In the genomic region with DNA sequence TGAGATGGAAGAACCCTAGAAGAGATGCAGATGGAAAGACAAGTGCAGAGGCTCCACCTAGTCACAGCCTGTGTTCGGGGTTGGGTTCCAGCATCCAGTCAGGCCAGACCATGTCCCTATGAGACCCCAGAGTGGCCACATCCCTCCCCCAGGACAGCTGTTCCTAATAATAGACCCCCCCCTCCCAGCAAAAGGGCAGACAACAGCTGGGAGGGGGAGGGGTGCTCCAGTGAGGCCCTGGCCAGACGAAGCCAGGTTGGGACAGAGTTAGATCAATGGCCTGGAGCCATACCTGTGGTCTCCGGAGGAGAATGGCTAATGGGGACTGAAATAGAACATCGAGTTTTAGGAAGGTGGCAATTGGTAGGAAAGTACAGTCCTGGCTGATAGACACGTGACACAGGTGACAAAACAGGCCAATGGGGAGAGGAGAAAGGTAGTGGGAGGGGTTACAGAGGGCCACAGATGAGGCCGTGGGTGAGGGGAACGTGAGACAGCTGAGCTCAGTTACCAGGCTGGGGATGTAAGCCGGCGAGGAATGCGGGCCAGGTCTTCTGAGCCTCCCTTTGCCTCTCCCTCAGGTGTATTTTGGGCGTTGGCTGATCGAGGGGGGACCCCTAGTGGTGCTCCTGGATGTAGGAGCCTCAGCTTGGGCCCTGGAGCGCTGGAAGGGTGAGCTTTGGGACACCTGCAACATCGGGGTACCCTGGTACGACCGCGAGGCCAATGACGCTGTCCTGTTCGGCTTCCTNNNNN, we compare ENCODE assay signal across 8 mouse cellular contexts. TPM values are rescaled to one million over a fixed set of nuclear protein-coding genes. Genes with fewer than 3 reads are reported as not detected.
A peak's percentile ranks its signal among the peaks of the same experiment; 100 is the strongest.
DNase-seq lines count a peak whose midpoint lies in the region; ATAC-seq and TF ChIP-seq lines count a peak whose summit lies in the region.

Gene Ruvbl2, minus strand, starts transcription at position 576 of the 756 bp plus-strand sequence.

- no peak for TF ChIP-seq CTCF in testis, adult 2 months (IDR thresholded peaks at IDR 0.05; ENCODE audit: control insufficient read depth, insufficient read depth, insufficient replicate concordance, low read depth, low read length)

- peaks cover 27% of the 10 kb centered on the region for H3K4me1 ChIP-seq in testis, adult 2 months (ENCODE audit: control insufficient read depth, insufficient read depth, low read length)
- peaks cover 43% of the 10 kb centered on the region for H3K4me1 ChIP-seq in embryonic facial prominence, embryonic 12.5 days
- H3K4me1 ChIP-seq in heart, embryonic 12.5 days (replicated peaks): peaks cover 40% of the 10 kb centered on the region
- peaks cover 42% of the 10 kb centered on the region for H3K4me1 ChIP-seq in kidney, embryonic 15.5 days
- H3K4me1 ChIP-seq in liver, embryonic 15.5 days (replicated peaks): peaks cover 36% of the 10 kb centered on the region
- peaks cover 27% of the 10 kb centered on the region for H3K4me1 ChIP-seq in neural tube, embryonic 14.5 days (ENCODE audit: control insufficient read depth, insufficient read depth, low read length)

- peak within 1 kb of the TSS; percentile 24 for H3K9ac ChIP-seq in embryonic facial prominence, embryonic 12.5 days
- 0 out of 2 replicates have a peak within 1 kb of the TSS, but pooled peaks have one; percentile 36 for H3K9ac ChIP-seq in heart, embryonic 12.5 days
- peak within 1 kb of the TSS; percentile 24; the same call in 1 of the 2 replicates for H3K9ac ChIP-seq in kidney, embryonic 15.5 days
- no peak within 1 kb of the TSS for H3K9ac ChIP-seq in liver, embryonic 15.5 days
- H3K9ac ChIP-seq in neural tube, embryonic 14.5 days (replicated peaks; ENCODE audit: low read depth, low read length): no peak within 1 kb of the TSS

- peak within 1 kb of the TSS; percentile 26 for H3K4me2 ChIP-seq in embryonic facial prominence, embryonic 12.5 days (replicated peaks)
- peak within 1 kb of the TSS; percentile 99 for H3K4me2 ChIP-seq in heart, embryonic 12.5 days
- peak within 1 kb of the TSS; percentile 32 for H3K4me2 ChIP-seq in kidney, embryonic 15.5 days
- no peak within 1 kb of the TSS for H3K4me2 ChIP-seq in liver, embryonic 15.5 days
- no peak within 1 kb of the TSS for H3K4me2 ChIP-seq in neural tube, embryonic 14.5 days (ENCODE audit: low read depth, low read length)

- ATAC-seq in embryonic facial prominence, embryonic 12.5 days (ENCODE audit: insufficient number of reproducible peaks, insufficient read depth, low FRiP score, low TSS enrichment): no peak
- ATAC-seq in heart, embryonic 12.5 days (ENCODE audit: insufficient number of reproducible peaks, low FRiP score): no peak
- ATAC-seq in kidney, embryonic 15.5 days (replicated peaks; ENCODE audit: low FRiP score): no peak
- ATAC-seq in liver, embryonic 15.5 days (ENCODE audit: insufficient read depth): no peak
- no peak for ATAC-seq in neural tube, embryonic 14.5 days (ENCODE audit: low read depth)
- ATAC-seq in frontal cortex, adult (ENCODE audit: low TSS enrichment): no peak

- H3K27ac ChIP-seq in testis, adult 2 months (ENCODE audit: control insufficient read depth, insufficient read depth, low read depth, low read length): no peak within 1 kb of the TSS
- H3K27ac ChIP-seq in embryonic facial prominence, embryonic 12.5 days: peak within 1 kb of the TSS; percentile 1; the same call in 1 of the 2 replicates
- no peak within 1 kb of the TSS for H3K27ac ChIP-seq in heart, embryonic 12.5 days (ENCODE audit: poor library complexity, severe bottlenecking)
- H3K27ac ChIP-seq in kidney, embryonic 15.5 days: no peak within 1 kb of the TSS
- H3K27ac ChIP-seq in liver, embryonic 15.5 days (replicated peaks): no peak within 1 kb of the TSS
- H3K27ac ChIP-seq in neural tube, embryonic 14.5 days (ENCODE audit: low read depth, low read length): no peak within 1 kb of the TSS

- H3K4me3 ChIP-seq in testis, adult 2 months (ENCODE audit: control insufficient read depth, low read depth, low read length): no peak within 1 kb of the TSS
- peak within 1 kb of the TSS; percentile 1; the same call in 1 of the 2 replicates for H3K4me3 ChIP-seq in embryonic facial prominence, embryonic 12.5 days
- H3K4me3 ChIP-seq in heart, embryonic 12.5 days: 0 out of 2 replicates have a peak within 1 kb of the TSS, but pooled peaks have one; percentile 1
- H3K4me3 ChIP-seq in kidney, embryonic 15.5 days (replicated peaks): peak within 1 kb of the TSS; percentile 0
- H3K4me3 ChIP-seq in liver, embryonic 15.5 days (replicated peaks): no peak within 1 kb of the TSS
- no peak within 1 kb of the TSS for H3K4me3 ChIP-seq in neural tube, embryonic 14.5 days (ENCODE audit: low read depth, low read length)

- WGBS in embryonic facial prominence, embryonic 12.5 days: 17% methylated on average over 19 of the region's 19 CpGs
- WGBS in heart, embryonic 12.5 days: 28% methylated on average over 19 of the region's 19 CpGs
- WGBS in kidney, embryonic 15.5 days: 22% methylated on average over 19 of the region's 19 CpGs
- WGBS in liver, embryonic 15.5 days (ENCODE audit: insufficient replicate concordance): 50% methylated on average over 19 of the region's 19 CpGs
- WGBS in neural tube, embryonic 14.5 days: 21% methylated on average over 19 of the region's 19 CpGs

- H3K27me3 ChIP-seq in testis, adult 2 months (ENCODE audit: control insufficient read depth, insufficient read depth, low read length): no peaks in the 10 kb centered on the region
- no peaks in the 10 kb centered on the region for H3K27me3 ChIP-seq in embryonic facial prominence, embryonic 12.5 days
- no peaks in the 10 kb centered on the region for H3K27me3 ChIP-seq in heart, embryonic 12.5 days (replicated peaks)
- no peaks in the 10 kb centered on the region for H3K27me3 ChIP-seq in kidney, embryonic 15.5 days
- H3K27me3 ChIP-seq in liver, embryonic 15.5 days: no peaks in the 10 kb centered on the region; the same call in 1 of the 2 replicates
- no peaks in the 10 kb centered on the region for H3K27me3 ChIP-seq in neural tube, embryonic 14.5 days (ENCODE audit: control insufficient read depth, insufficient read depth, low read length)

- H3K36me3 ChIP-seq in testis, adult 2 months (ENCODE audit: control insufficient read depth, insufficient read depth, low read length): no peaks in the 10 kb centered on the region; the same call in 1 of the 2 replicates
- peaks cover 25% of the 10 kb centered on the region for H3K36me3 ChIP-seq in embryonic facial prominence, embryonic 12.5 days
- H3K36me3 ChIP-seq in heart, embryonic 12.5 days: peaks cover 41% of the 10 kb centered on the region
- H3K36me3 ChIP-seq in kidney, embryonic 15.5 days: peaks cover 28% of the 10 kb centered on the region
- peaks cover 10% of the 10 kb centered on the region; the same call in 1 of the 2 replicates for H3K36me3 ChIP-seq in liver, embryonic 15.5 days (replicated peaks)
- no peaks in the 10 kb centered on the region for H3K36me3 ChIP-seq in neural tube, embryonic 14.5 days (ENCODE audit: control insufficient read depth, insufficient read depth, low read length)

- DNase-seq in testis, postnatal 10 days (ENCODE audit: low spot score): no peak

- no peaks in the 10 kb centered on the region for H3K9me3 ChIP-seq in embryonic facial prominence, embryonic 12.5 days
- no peaks in the 10 kb centered on the region for H3K9me3 ChIP-seq in heart, embryonic 12.5 days (replicated peaks)
- no peaks in the 10 kb centered on the region for H3K9me3 ChIP-seq in kidney, embryonic 15.5 days (replicated peaks)
- no peaks in the 10 kb centered on the region for H3K9me3 ChIP-seq in liver, embryonic 15.5 days (replicated peaks)
- no peaks in the 10 kb centered on the region for H3K9me3 ChIP-seq in neural tube, embryonic 14.5 days (ENCODE audit: control insufficient read depth, low read length)

- no peak for TF ChIP-seq POLR2A in testis, adult 2 months (IDR thresholded peaks at IDR 0.05; ENCODE audit: control insufficient read depth, low read depth, low read length)

RNA-seq across cellular contexts. Expression of gene Ruvbl2, which starts in this region (rescaled TPM):
- polyA plus RNA-seq in testis, adult 2 months (2012; rRNA removed): 173 and 197 TPM in 2 replicates
- 149 and 151 TPM in 2 replicates for polyA plus RNA-seq in embryonic facial prominence, embryonic 12.5 days (2016; fragmentation: Nextera tagmentation; extraction: Ambion mirVana)
- polyA plus RNA-seq in heart, embryonic 12.5 days (2016; fragmentation: Nextera tagmentation; extraction: Ambion mirVana): 80.7 TPM in 2 replicates
- 165 and 167 TPM in 2 replicates for polyA plus RNA-seq in kidney, embryonic 15.5 days (2015; fragmentation: Nextera tagmentation; extraction: Ambion mirVana)
- 67.1 and 74.2 TPM in 2 replicates for polyA plus RNA-seq in liver, embryonic 15.5 days (2015; fragmentation: Nextera tagmentation; extraction: Ambion mirVana)
- polyA plus RNA-seq in neural tube, embryonic 14.5 days (2014; fragmentation: Nextera tagmentation; extraction: Ambion mirVana): 86.8 and 95.3 TPM in 2 replicates

Comparison
In these comparisons a context has a peak if more than half of its experiments do, and no peak if none do; other contexts are left out.
1. H3K4me3 ChIP-seq: peak in embryonic facial prominence, embryonic 12.5 days (single experiment), heart, embryonic 12.5 days (single experiment) and kidney, embryonic 15.5 days (single experiment); none in testis, adult 2 months (single experiment), liver, embryonic 15.5 days (single experiment) and neural tube, embryonic 14.5 days (single experiment).
2. H3K4me2 ChIP-seq: peak in embryonic facial prominence, embryonic 12.5 days (single experiment), heart, embryonic 12.5 days (single experiment) and kidney, embryonic 15.5 days (single experiment); none in liver, embryonic 15.5 days (single experiment) and neural tube, embryonic 14.5 days (single experiment).
3. H3K9ac ChIP-seq: peak in embryonic facial prominence, embryonic 12.5 days (single experiment), heart, embryonic 12.5 days (single experiment) and kidney, embryonic 15.5 days (single experiment); none in liver, embryonic 15.5 days (single experiment) and neural tube, embryonic 14.5 days (single experiment).